Mouse (Mus musculus): ENCODE measurements around the gene Ltbp1.

DNA sequence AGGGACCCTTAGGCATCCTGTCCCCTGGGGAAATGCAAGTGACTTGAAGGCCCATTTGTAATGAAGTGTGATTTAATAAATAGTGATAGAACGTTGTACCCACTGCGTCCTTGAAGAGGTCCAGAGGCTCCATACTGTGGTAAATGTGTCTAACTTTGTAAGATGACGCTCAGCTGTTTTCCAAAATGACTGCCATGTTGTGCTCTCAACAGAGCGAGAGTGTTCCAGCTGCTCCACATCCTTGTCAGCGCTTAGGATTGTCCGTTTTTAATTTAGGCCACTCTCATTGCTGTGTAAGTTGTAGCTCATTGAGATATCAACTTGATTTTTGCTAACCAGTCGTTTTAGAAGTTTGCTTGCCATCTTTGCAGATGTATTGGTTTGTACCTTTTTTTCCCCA is 91.4 kb downstream of the Ltbp1 start:
- TF ChIP-seq KAT2A (IDR thresholded peaks at IDR 0.05; ENCODE audit: insufficient replicate concordance, low read length) = no peak
- no peak for TF ChIP-seq CTCF (conservative IDR thresholded peaks at IDR 0.05 in 1 of 2, IDR thresholded peaks at IDR 0.05 in 1 of 2; ENCODE audit: low read depth in 2 of 2, low read length in 2 of 2)
- TF ChIP-seq TBP (conservative IDR thresholded peaks at IDR 0.05; ENCODE audit: low read depth, low read length) = no peak
- TF ChIP-seq POLR2A (IDR thresholded peaks at IDR 0.05; ENCODE audit: low read depth, low read length) = no peak
- no peak for TF ChIP-seq IRF4 (IDR thresholded peaks at IDR 0.05; ENCODE audit: low read depth, low read length)
- TF ChIP-seq ZKSCAN1 (IDR thresholded peaks at IDR 0.05; ENCODE audit: borderline replicate concordance, low read depth, low read length) = no peak
- no peak for TF ChIP-seq CHD1 (IDR thresholded peaks at IDR 0.05; ENCODE audit: low read depth, low read length)
- no peak for TF ChIP-seq E2F4 (IDR thresholded peaks at IDR 0.05; ENCODE audit: insufficient replicate concordance, low read depth, low read length)
- no peak for TF ChIP-seq ZC3H11A (IDR thresholded peaks at IDR 0.05; ENCODE audit: low read depth, low read length)

All from CH12.LX (cell line).